Mouse (Mus musculus): ENCODE results near the gene Vamp2. TPM values are rescaled to one million over a fixed set of nuclear protein-coding genes. Genes with fewer than 3 reads are reported as not detected.
A peak's percentile ranks its signal among the peaks of the same experiment; 100 is the strongest.

Vamp2 gene
- polyA plus RNA-seq, 1 experiment from 2014 or later, result 324 TPM

DNA sequence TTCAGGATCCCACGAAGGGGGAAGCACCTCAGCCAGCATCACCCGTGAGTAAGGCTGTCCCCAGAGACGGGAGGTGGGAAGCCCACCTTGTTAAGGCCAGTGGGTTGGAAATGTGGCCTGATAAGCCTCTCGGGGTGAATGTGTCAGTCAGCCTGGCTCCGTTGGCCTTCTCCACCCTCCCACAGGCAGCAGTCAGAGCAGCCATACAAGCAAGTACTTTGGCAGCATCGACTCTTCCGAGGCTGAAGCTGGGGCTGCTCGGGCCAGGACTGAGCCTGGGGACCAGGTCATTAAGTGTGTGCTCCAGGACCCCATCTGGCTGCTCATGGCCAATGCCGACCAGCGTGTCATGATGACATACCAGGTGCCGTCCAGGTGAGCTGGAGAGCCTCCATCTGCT is 19.4 kb downstream of the Vamp2 start:
- Histone ChIP-seq H3K9ac (no peak overlapping the region), H3K36me3 (replicated peaks; ENCODE audit: control insufficient read depth, insufficient read depth) (peaks cover 65% of the 10 kb centered on the region), H3K27ac (no peak overlapping the region), H3K4me2 (replicated peaks) (no peak overlapping the region), H3K4me3 (replicated peaks; ENCODE audit: low read length) (no peak overlapping the region), H3K9me3 (ENCODE audit: control insufficient read depth, low read length) (no peaks in the 10 kb centered on the region), H3K27me3 (ENCODE audit: control insufficient read depth, insufficient read depth, low read length) (no peaks in the 10 kb centered on the region), H3K4me1 (replicated peaks; ENCODE audit: control insufficient read depth, insufficient read depth, low read length) (no peaks in the 10 kb centered on the region)
- WGBS, result 94% methylated on average over 11 of the region's 11 CpGs
- DNase-seq (ENCODE audit: low spot score) (no peak), ATAC-seq (ENCODE audit: low FRiP score) (no peak)

DNA sequence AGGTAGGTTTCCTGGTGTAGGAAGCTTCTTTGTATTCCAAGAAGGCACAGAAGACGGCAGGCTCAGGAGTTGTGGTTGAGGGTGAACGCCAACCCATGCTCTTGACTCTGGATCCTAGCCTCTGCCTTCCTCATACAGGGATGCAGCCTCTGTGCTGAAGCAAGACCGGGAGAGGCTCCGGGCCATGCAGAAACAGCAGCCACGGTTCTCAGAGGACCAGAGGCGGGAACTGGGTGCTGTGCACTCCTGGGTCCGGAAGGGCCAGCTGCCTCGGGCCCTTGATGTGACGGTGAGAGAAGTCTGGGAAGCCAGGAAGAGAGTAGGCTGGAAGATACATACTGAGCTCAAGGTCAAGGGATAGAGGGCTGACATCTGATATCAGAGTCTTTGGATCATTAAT is 19.9 kb downstream of the Vamp2 start:
- Histone ChIP-seq H3K27ac (no peak overlapping the region), H3K36me3 (replicated peaks; ENCODE audit: control insufficient read depth, insufficient read depth) (peaks cover 60% of the 10 kb centered on the region), H3K4me3 (replicated peaks; ENCODE audit: low read length) (no peak overlapping the region), H3K9me3 (ENCODE audit: control insufficient read depth, low read length) (no peaks in the 10 kb centered on the region), H3K27me3 (ENCODE audit: control insufficient read depth, insufficient read depth, low read length) (no peaks in the 10 kb centered on the region), H3K9ac (no peak overlapping the region), H3K4me1 (replicated peaks; ENCODE audit: control insufficient read depth, insufficient read depth, low read length) (no peaks in the 10 kb centered on the region), H3K4me2 (replicated peaks) (no peak overlapping the region)
- WGBS, result 92% methylated on average over 9 of the region's 9 CpGs
- DNase-seq (ENCODE audit: low spot score) (no peak), ATAC-seq (ENCODE audit: low FRiP score) (no peak)

DNA sequence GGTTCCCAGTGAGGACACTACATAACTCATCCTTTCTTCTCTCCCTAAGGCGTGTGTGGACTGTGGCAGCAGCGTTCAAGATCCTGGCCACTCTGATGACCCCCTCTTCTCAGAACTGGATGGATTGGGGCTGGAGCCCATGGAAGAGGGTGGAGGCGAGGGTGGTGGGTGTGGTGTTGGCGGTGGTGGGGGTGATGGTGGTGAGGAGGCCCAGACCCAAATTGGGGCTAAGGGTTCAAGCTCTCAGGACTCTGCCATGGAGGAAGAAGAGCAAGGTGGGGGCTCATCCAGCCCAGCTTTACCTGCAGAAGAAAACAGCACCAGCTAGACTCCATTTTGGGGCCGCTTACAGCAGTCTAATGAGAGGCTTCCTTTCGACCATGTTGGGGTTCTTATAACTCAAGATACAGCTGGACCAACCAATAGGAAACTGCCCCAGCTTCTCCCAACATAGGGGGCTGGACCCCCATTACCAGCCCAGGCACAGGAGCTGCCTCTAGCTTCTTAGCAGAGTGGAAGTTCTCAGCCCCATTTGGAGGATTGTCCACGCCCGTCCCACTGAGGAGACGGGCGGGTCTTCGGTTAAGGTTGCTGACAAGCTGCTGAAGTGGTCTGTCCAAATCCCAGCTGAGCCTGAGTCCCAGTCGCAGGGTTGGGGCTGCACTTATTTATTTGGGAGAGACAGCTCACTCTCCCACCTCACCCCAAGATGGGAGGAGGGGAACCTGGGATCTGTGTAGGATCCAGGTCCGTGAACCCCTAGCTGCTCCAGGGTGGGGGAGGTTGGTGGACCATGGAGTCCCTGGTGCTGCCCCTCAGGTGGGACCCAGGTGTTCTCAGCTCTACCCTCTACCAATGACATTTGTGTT is 21.0 kb downstream of the Vamp2 start:
- ATAC-seq (ENCODE audit: low FRiP score) (no peak), DNase-seq (ENCODE audit: low spot score) (no peak)
- WGBS, result 81% methylated on average over 13 of the region's 13 CpGs
- Histone ChIP-seq H3K9me3 (ENCODE audit: control insufficient read depth, low read length) (no peaks in the 10 kb centered on the region), H3K4me3 (replicated peaks; ENCODE audit: low read length) (no peak overlapping the region), H3K4me1 (replicated peaks; ENCODE audit: control insufficient read depth, insufficient read depth, low read length) (no peaks in the 10 kb centered on the region), H3K27ac (no peak overlapping the region), H3K27me3 (ENCODE audit: control insufficient read depth, insufficient read depth, low read length) (no peaks in the 10 kb centered on the region), H3K36me3 (replicated peaks; ENCODE audit: control insufficient read depth, insufficient read depth) (peaks cover 50% of the 10 kb centered on the region), H3K4me2 (replicated peaks) (no peak overlapping the region), H3K9ac (no peak overlapping the region)

DNA sequence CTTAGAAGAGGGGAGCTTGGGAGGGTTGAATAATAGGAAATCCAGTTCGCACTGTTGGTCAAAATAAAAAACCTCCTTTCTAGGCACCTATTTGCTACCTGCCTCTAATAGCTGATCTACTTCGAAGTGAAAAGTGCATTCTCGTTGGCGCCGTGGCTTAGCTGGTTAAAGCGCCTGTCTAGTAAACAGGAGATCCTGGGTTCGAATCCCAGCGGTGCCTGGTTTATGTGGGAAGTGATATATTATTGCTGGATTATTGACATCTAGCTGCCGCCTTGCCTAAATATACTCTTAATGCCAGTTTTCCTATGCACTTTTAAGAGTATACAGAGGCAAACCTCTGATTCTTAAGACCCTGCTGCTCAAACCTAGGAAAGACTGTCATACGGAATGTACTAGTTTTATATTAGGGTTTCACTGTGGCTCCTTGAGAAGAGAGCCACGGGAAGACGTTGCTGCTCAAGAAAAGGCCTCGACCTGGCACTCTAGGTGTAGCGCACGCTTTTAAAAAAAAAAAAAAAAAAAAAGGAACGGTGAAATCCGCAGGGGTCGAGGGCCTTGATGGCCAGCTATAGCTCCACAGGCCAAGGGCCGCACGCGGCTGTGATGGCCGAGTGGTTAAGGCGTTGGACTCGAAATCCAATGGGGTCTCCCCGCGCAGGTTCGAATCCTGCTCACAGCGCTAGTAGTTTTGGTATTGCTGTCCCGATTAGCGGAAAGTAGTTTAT is 22.2 kb downstream of the Vamp2 start:
- Histone ChIP-seq H3K4me2 (replicated peaks) (peak overlapping the region; percentile 56), H3K9ac (peak overlapping the region; percentile 35; the same call in 1 of the 2 replicates), H3K9me3 (ENCODE audit: control insufficient read depth, low read length) (no peaks in the 10 kb centered on the region), H3K27me3 (ENCODE audit: control insufficient read depth, insufficient read depth, low read length) (0 out of 2 replicates have a peak, but pooled peaks cover under 1% of the 10 kb centered on the region), H3K27ac (no peak overlapping the region), H3K4me1 (replicated peaks; ENCODE audit: control insufficient read depth, insufficient read depth, low read length) (no peaks in the 10 kb centered on the region), H3K4me3 (replicated peaks; ENCODE audit: low read length) (peak overlapping the region; percentile 31), H3K36me3 (replicated peaks; ENCODE audit: control insufficient read depth, insufficient read depth) (peaks cover 37% of the 10 kb centered on the region)
- WGBS, result 1% methylated on average over 30 of the region's 30 CpGs
- DNase-seq (ENCODE audit: low spot score), result peak; percentile 98
- peak; percentile 69; the same call in 1 of the 2 replicates for ATAC-seq (ENCODE audit: low FRiP score)

DNA sequence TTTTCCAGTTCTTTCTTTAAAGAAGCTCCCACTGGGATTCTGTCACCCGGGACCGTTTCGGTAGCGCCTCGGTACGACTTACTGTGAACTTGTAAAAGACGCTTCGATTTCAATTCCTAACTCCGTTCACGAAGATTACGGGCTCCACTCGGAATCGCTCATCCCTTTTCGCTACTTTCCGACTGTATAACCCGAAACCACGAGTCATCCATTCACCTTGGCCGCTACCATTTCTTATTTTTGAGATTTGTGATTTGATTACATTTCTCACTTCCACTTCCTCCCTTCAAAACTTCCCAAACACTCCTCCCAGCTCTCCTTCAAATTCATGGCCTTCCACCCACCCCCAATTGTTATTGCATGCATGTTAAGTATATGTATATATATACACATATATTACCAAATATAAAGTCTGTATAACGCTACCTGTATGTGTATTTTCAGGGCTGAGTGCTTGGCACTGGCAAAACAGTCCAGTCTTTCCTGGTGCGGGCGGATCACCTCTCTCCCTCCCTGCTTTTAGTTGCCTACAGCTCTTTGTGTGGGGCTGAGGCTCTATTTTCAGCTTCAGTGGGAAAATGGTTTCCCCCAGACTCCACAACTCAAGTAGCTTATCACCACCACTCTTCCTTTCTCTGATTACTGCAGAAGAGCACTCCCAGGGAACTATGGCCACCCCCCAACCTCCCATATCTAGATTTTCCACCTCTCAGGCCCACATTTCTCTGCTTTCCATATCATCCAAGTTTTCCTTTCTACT is 22.9 kb downstream of the Vamp2 start:
- H3K9me3 ChIP-seq (ENCODE audit: control insufficient read depth, low read length), result no peaks in the 10 kb centered on the region
- peak overlapping the region; percentile 56 for H3K4me2 ChIP-seq (replicated peaks)
- H3K9ac ChIP-seq, result peak overlapping the region; percentile 35; the same call in 1 of the 2 replicates
- H3K4me3 ChIP-seq (replicated peaks; ENCODE audit: low read length), result peak overlapping the region; percentile 31
- ATAC-seq (ENCODE audit: low FRiP score) (no peak), DNase-seq (ENCODE audit: low spot score) (no peak)
- no peaks in the 10 kb centered on the region for H3K4me1 ChIP-seq (replicated peaks; ENCODE audit: control insufficient read depth, insufficient read depth, low read length)
- 6% methylated on average over 21 of the region's 21 CpGs for WGBS
- H3K27me3 ChIP-seq (ENCODE audit: control insufficient read depth, insufficient read depth, low read length), result peaks cover 6% of the 10 kb centered on the region; the same call in 1 of the 2 replicates
- H3K27ac ChIP-seq, result no peak overlapping the region
- H3K36me3 ChIP-seq (replicated peaks; ENCODE audit: control insufficient read depth, insufficient read depth), result peaks cover 30% of the 10 kb centered on the region

DNA sequence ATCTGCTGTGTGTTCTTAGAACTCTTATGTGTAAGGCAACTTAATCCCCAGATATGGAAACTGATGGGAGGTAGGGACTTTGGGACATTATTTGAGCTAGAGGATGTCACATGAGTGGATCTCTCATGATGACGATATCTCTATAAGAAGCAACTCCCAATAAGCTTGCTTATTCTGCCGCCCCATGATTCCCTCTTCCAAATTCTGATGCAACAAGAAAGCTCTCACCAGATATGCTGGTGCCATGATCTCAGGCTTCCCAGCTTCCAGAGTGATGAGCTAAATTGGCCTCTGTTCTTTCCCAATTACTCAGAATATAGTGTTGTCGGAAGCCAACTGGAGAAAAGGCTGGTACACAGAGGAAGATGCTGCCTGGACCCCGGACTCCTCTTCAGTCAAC is 23.6 kb downstream of the Vamp2 start:
- ATAC-seq (ENCODE audit: low FRiP score), result no peak

DNA sequence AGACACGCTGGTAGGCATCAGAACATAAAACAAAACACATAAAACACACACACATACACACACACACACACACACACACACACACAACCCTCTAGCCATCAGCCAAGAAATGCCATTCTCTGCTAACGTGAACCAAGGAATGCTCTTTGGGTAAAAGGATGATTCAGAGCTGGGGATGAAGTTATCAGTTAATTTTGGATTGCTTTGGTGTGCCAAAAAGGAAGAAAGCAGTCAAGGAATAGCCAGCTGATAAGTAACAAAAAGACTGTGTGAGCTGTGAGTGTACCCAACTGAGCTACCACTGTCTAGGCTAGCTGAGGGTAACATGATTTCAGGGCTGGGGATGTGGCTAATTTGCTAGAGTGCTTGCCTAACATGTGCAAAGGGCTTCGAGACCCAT is 25.7 kb downstream of the Vamp2 start:
- no peak for ATAC-seq (ENCODE audit: low FRiP score)
- WGBS, result 78% methylated on average over 3 of the region's 3 CpGs
- peaks cover 6% of the 10 kb centered on the region; the same call in 1 of the 2 replicates for H3K27me3 ChIP-seq (ENCODE audit: control insufficient read depth, insufficient read depth, low read length)

More for the DNA sequence above, 23.6 kb downstream of the Vamp2 start:
- no peak overlapping the region; the same call in 1 of the 2 replicates for H3K4me3 ChIP-seq (replicated peaks; ENCODE audit: low read length)
- H3K4me1 ChIP-seq (replicated peaks; ENCODE audit: control insufficient read depth, insufficient read depth, low read length), result peaks cover 4% of the 10 kb centered on the region; the same call in 1 of the 2 replicates
- 71% methylated on average over 4 of the region's 4 CpGs for WGBS
- DNase-seq (ENCODE audit: low spot score), result no peak
- H3K36me3 ChIP-seq (replicated peaks; ENCODE audit: control insufficient read depth, insufficient read depth), result peaks cover 29% of the 10 kb centered on the region
- no peaks in the 10 kb centered on the region for H3K9me3 ChIP-seq (ENCODE audit: control insufficient read depth, low read length)
- no peak overlapping the region for H3K9ac ChIP-seq
- H3K27me3 ChIP-seq (ENCODE audit: control insufficient read depth, insufficient read depth, low read length), result peaks cover 6% of the 10 kb centered on the region; the same call in 1 of the 2 replicates
- peak overlapping the region; percentile 56 for H3K4me2 ChIP-seq (replicated peaks)
- H3K27ac ChIP-seq, result no peak overlapping the region

DNA sequence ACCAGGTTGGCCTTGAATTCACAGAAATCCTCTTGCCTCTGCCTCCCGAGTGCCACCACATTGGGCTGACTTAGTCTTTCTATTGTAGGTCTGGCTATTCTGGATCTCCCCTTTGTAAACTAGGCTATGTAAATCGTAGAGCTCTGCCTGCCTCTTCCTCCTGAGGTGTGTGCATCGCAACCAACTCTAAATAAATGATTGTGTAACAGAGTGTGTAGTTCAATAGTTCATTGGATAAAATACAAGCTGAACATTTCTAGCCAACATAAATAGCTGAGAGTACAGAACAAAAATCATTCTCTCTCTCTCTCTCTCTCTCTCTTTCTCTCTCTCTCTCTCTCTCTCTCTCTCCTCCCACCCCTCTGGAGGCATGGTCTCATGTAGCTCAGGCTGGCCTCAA is 26.3 kb downstream of the Vamp2 start:
- no peak overlapping the region for H3K27ac ChIP-seq
- 87% methylated on average over 3 of the region's 3 CpGs for WGBS
- peaks cover 6% of the 10 kb centered on the region; the same call in 1 of the 2 replicates for H3K27me3 ChIP-seq (ENCODE audit: control insufficient read depth, insufficient read depth, low read length)

More for the DNA sequence above, 25.7 kb downstream of the Vamp2 start:
- Histone ChIP-seq H3K9me3 (ENCODE audit: control insufficient read depth, low read length) (no peaks in the 10 kb centered on the region), H3K27ac (no peak overlapping the region), H3K4me2 (replicated peaks) (no peak overlapping the region), H3K4me1 (replicated peaks; ENCODE audit: control insufficient read depth, insufficient read depth, low read length) (peaks cover 14% of the 10 kb centered on the region), H3K36me3 (replicated peaks; ENCODE audit: control insufficient read depth, insufficient read depth) (peaks cover 7% of the 10 kb centered on the region), H3K4me3 (replicated peaks; ENCODE audit: low read length) (no peak overlapping the region), H3K9ac (no peak overlapping the region)
- no peak for DNase-seq (ENCODE audit: low spot score)

More for the DNA sequence above, 26.3 kb downstream of the Vamp2 start:
- DNase-seq (ENCODE audit: low spot score) (no peak), ATAC-seq (ENCODE audit: low FRiP score) (no peak)
- Histone ChIP-seq H3K9me3 (ENCODE audit: control insufficient read depth, low read length) (no peaks in the 10 kb centered on the region), H3K4me3 (replicated peaks; ENCODE audit: low read length) (no peak overlapping the region), H3K9ac (no peak overlapping the region), H3K36me3 (replicated peaks; ENCODE audit: control insufficient read depth, insufficient read depth) (peaks cover 1% of the 10 kb centered on the region; the same call in 1 of the 2 replicates), H3K4me1 (replicated peaks; ENCODE audit: control insufficient read depth, insufficient read depth, low read length) (peaks cover 17% of the 10 kb centered on the region), H3K4me2 (replicated peaks) (no peak overlapping the region)
